Mouse (Mus musculus) CD8-positive naive resting alpha-beta T cell, adult 2 months (primary cell): ENCODE measurements around the gene Il17a.
"Not testable (repeated sequence)": the region's sequence is repeated elsewhere in the genome, so short reads cannot be mapped to it uniquely, and the experiment has no call there.

Source experiments
- DNase-seq, 2 experiments: peaks; one replicate each; pipeline ENCODE4 v3.0.0; 2022; ENCODE audit warnings: low read depth in 2 of 2, low spot score in 2 of 2

Il17a gene

DNA sequence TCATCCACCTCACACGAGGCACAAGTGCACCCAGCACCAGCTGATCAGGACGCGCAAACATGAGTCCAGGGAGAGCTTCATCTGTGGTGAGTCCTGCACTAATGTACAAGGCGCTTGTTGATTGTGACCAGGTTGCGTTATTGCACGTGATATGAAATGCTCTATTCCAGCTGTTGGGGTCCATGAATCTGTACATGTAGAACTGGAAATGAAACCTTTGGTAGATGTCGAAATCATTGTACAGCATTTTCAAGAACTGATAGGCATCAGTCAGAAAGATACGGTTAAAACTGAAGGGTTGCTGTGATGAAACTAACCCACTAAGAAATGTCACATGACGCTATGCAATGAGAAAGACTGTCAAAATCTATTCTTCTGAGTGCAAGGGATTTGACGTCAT lies at the start of gene Il17a:
TSS of gene Il17a (plus strand) at position 3 of the 400 bp plus-strand sequence.
- no peak for DNase-seq

DNA sequence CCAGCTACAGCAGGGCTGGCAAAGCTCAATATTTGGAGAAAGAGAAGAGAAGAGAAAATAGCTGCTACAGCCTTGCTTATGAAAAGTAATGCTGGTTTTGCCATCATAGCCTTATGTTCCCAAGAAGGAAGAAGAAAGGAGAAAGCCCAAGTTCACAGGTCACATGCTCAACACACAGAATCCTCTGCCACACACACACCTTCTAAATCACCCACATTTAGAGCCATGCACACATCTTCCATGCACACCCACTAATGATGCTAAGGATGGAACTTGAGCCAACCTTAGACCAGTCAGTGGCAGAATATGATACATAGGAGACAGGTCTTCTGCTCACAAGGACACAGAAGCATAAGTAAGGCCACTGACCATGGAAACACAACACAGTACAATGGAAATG lies 47.9 kb upstream of the Il17a start:
- DNase-seq, result no peak

DNA sequence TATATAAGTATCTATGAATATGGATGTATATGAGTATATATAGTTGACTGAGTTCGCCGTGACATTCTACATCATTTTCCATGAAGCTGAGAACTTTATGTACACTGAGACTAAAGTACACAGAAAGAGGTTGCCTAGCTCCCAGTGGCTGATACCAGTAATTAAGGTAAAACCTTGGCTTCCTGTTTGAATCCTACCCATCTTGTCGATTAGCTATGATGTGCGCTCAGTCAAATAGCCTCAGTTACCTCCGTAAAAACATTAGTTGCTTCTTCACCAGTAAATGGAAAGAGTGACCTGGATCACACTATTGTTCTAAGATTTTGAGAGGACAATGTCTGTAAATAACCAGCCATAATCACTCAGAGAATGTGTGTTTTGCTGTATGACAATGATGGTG lies 47.3 kb upstream of the Il17a start:
- DNase-seq, result no peak

DNA sequence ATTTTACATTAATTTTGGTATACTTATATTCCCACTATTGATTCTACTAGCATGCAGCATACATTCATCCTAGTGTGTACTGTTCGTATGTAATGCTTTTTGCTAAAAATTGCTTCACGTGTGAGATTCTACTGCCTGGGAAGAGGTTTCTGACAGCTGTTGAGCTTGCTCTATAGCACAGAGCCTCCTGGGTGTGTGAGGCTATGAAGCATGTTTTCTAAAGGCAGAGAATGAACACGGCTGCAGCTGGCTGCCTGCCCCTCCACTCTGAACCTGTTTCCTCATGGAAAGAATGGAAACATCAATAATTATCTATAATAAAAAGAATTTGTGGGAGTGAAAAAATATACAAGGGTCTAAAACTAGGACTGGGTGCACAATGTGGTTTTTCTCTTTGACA lies 46.9 kb upstream of the Il17a start:
- DNase-seq, result no peak

DNA sequence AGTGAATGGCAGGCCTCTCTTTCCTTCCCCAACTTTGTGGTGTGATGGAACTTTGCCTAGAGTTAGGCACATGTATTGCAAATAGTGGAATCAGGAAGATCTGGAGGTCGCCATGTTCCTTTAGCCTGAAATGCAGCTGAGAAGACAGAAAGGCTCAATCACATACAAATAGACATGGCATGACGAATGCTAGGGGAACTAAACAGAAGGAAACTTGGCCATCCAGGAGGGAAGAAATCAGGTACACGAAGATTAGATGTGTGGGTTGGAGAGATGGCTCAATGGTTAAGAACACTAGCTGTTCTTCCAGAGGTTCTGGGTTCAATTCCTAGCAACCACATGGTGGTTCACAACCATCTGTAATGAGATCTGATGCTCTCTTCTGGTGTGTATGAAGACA lies 46.3 kb upstream of the Il17a start:
- no peak for DNase-seq

DNA sequence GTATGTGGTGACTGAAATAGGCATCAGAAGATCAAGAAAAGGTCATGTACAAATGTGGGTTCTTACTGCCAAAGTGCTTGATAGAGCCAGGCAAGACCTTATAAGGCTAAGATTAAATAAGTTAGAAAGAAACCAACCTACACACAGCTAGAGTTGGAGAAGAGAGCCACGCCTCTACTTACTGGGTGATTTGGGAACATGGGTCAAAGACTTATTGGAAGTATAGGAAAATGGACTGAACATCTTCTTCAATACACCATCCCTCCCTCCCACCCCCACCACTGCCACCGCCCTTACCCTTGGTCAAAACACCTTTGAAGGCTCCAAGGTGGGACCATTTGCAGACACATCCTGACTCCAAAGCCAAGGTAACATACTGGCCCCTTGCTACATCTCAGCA lies 45.3 kb upstream of the Il17a start:
- DNase-seq, result no peak

DNA sequence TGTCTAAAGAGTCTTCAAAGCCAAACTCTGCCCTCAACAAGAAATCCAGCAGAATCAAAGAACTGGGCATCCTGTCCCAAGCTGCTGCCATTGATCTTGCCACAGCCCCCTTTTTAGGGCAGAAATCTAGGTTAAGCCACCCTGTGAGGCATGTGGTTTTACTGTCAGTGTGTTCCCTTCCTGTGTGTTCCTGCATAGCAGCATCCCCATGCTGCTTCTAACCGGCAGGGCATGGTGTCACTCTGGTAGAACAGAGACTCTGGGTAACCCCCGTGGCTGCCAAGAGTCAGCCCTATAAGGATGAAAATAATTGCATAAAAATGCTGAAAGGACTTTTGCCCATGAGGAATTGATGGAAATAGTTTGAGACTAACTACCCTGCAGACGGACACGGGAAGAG lies 44.8 kb upstream of the Il17a start:
- no peak for DNase-seq

DNA sequence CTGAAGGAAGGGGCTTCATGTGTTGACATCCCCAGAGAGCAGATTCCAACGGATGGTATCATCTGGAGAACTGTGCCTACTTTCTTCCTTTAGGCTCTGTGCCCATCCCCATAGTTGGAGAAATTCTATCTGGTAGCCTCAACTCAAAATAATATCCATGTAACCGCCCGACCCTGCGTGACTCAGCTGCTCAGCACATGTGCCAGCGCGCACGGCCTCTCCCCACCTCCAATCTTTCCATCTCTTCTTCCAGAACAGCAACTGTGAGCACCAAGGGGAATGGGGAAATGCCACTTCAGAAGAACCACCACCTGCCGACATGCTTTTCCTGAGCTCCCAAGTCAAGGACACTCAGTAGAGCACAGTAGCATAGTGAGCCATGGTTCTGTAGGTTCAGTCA lies 39.4 kb upstream of the Il17a start:
- DNase-seq, result no peak

DNA sequence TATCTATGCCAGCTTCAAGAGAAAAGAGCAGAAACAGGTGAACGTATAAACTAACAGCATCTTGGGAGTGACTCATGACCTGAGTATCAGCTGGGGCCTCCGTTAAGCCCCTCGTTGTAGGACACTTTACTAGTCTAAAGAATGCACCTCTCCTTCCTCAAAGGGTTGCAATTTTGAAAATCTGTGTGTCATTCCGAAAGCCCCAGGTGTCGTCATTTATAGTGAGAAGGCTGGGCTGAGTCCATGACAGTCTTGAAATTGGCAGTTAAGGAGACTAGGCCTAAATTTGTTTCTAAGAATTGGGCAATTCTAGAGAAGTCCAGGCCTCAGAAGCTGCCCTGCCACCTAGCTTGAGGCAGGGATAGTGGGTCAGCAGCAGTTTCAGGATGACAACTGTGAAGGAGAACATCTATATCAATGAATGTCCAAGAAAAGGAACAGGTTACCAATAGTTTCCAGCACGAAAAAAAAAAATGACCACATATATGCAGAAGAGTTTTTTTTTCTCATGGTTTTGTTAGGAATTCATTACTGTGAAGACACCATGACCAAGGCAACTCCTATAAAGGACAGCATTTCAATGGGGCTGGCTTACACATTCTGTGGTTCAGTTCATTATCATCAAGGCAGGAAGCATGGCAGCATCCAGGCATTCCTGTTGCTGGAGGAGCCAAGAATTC lies 36.9 kb upstream of the Il17a start:
- DNase-seq, result no peak

DNA sequence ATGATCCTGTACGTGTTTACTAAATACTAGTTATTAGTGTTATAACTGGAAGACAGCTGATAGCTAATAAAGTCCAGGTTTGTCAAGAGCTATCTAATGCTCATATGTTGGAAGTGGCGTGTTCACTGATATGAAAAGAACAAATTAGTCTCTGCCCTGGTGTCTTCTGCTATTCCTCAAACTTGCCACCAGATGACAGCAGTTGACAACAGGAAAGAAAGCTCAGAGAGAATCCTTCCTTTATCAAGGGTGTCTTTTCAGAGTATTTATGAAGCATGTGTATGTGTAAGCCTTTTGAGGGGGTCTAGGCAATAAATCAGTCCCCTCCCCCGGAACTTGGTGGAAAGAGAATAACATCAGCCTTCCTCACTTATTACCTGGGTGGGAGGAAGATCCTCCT lies 30.7 kb upstream of the Il17a start:
- DNase-seq, result no peak

DNA sequence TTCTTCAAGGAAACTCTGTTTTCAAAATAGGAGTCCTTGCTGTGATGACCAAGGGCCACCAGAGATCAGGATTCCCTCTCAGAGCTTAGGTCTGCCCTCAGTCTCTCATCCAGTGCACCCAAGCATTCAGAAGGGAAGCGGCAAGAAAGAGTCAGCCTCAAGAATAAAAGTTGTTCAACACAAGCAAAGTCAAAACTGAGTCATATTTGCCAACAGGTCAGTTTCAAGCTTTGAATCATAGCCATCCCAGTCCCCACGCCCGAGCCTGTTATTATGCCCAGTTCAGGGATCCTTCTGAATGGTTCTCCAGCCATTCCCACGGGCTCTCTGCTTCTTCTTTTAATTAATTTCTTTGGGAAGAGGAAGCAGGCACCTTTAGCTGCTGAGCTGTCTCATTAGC lies 5.9 kb downstream of the Il17a start:
- no peak for DNase-seq

DNA sequence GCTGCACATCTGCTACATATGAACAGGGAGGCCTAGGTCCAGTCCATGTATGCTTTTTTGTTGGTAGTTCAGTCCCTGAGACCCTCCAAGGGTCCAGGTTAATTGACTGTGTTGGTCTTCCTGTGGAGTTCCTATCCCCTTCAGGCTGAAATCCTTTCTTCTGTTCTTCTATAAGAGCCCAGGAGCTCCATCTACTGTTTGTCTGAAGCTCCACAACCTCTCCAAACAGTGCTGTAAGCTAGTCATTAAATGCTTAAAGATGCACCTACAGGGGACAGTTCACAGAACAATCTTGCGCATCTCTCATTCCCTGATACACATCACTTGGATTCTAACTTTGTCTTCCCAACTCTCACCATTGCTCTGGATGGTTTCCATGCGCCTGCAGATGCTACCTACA lies 7.8 kb downstream of the Il17a start:
- DNase-seq, result no peak

DNA sequence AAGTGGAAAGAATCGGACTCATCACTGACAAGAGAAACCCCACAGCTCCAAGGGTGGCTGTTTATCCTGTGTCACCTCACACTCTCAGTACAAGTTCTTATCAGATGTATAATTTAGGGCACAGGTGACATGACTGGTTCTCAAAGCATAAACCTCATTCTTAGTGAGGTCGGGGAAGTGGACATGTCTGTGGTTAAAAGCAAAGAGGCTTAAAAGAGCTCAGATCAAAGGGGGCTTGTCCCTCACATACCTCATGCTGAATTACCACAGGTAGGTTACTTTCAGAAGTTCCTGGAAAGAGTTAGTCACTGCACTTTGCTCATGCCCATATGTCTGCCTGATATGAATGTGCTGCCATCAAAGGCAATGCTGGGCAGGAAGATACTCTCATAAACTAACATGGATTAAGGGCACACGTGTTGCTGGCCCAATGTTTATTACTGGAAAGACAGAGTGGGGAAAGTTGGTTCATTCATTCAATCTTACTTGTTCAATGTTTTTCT lies 9.8 kb downstream of the Il17a start:
- no peak for DNase-seq

DNA sequence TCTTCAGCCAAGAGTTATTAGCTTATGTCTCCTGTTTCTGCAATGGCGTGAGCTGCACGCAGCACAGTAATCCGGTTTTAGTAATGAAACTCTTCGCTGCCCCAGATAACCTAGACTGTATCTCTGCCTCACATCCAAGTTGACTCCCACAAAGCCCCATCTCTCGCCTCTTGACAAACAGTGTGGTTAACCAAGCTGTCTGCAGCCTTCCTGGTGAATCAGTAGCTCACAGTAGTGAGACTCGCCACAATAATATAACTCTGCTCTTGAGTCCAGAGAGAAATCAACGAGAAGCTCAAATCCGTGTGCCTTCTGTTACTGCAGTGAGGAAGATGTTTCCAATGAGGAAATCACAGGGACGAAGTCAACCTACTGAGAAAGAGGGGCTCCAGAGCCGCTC lies 23.7 kb downstream of the Il17a start:
- DNase-seq, result no peak

DNA sequence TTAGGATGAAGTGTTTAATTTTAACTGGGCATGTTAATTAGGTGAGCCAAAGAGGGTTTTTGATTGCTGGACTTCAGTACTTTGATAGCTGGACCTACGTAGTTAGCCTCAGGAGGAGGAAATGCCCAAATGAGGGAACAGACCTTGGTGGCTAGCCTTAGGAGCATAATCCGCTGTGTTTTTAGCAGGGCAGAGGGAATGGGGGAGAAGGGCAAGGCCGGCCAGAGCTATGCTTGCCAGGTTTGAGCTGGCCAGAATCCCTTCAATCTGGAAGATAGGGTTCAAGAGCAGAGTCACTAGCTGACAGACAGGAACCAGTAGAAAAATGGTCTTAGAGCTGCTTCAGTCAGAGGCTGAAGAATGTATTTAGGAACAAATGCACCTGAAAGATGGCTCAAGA lies 26.9 kb downstream of the Il17a start:
- DNase-seq, result no peak

DNA sequence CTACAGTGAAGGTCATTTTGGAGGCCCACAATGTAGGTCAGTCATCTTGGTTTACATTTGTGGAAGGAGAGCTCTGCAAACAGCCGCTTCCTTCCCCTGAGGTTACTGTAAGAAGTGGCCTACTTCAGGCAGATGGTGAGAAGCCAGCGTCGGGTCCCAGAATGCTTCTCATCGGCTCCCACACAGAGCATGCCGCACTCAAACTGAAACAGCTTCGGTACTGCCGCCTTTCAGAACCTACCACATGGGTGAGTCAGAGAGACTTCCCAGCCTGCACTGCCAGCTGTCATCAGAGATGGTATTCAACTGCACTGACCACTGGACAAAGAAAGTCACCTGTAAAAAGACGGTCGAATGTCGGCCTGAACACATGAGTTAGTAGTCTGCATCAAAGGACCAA lies 29.1 kb downstream of the Il17a start:
- DNase-seq, result no peak

DNA sequence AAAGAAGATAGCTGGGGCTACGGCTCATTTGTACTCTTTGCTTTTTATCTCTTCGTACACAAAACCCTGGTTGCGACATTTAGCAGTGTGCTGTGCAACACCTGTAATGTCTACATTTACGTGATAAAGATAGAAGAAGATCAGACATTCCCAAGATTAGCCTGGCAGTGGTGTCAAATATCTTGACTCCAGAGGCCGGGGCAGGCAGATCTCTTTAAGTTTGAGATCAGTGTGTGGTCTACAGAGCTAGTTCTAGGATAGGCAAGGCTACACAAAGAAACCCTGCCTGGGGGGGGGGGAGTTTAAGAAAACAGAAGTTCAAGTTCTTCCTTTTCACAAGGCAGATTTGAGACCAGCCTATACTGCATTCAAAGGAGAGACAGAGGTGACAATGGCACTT lies 29.6 kb downstream of the Il17a start:
- no peak for DNase-seq

DNA sequence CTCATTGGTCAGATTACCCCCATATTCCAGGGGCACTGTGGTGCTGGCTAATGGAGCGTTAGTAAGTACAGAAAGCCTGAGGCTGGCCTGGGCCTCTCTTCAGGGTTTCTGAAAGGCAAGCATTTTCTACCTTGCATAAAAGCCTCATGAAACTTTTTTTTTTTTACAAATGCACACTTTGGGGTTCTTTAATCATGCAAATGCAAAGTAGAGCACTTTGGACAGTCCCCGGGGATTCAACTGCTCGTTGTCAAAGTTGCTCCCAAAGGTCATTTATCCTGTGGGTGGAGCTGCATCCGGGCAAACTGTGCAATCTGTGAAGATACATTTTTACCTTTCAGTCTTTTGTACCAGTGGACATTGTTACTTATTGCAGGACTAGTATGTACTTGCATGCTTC lies 30.7 kb downstream of the Il17a start:
- no peak for DNase-seq

DNA sequence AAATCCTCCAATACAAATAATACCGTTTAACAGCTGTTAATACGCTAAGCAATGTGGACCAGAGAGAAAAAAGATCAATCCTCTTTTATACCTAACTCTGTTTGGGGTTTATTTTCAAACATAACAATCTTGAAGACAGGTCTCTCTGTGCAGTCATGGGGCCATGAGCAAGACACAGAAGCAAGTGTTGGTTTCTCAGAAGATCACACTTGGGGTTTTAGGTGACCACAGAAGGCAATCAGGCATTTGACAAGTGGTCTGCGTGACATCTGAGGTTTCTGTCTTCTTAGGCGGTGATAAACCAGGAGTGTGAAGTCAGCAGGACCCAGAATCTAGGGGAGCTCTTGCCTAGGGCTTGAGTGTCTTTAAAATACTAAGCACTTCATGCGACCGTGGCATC lies 35.8 kb downstream of the Il17a start:
- no peak for DNase-seq

DNA sequence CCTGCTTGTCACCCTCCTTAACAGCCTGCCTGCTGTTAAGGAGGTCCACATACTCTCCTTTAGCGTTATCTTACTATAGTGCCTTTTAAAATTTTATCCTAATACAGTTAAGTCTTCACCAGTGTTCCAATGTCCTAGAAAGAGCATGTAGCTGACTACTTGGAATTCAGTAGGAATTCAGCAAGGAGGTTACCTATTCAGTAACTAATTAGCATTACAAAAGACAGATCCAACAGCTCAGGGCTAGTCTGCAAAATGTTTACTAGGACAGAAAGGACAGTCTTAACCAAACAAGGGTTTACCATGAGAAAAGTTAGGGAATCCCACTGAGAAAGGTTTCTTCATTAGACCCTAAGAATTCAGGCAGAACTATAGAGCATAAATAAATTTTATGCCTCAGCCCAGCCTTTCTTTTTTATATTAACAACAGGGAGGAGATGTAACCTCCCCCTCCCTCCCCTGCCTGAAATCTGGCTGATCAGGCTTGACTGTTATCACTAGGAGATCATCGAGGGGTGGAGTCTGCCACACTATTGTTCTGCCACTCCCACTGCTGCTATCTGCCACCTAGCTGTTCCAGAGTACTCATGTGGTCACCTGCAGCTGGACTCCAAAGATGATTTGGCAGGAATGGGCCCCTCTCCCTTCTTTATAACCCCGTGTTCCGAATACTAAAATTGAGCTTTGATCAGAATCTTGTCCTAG lies 43.5 kb downstream of the Il17a start:
- DNase-seq, result not testable (repeated sequence)

DNA sequence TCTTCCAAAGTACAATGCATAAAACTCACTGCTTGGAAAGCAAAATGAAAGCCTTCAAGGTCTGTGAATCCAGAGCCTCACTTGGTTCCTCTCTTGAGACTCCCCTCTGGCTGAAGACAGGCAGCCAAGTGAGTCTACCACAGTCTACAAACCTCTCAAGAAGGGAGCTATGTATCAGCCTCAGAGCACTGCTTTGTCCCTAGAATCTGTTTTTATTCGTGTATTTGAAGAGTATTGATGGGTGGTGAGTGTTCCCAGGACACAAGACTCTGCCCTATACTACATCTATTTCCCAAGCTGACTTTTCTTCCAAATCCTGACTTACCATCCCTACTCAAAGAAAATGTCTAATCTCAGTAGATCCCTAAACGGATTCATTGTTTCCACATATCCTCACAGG lies 47.7 kb downstream of the Il17a start:
- no peak for DNase-seq
